Mouse (Mus musculus) frontal cortex, postnatal 25 days (tissue): ENCODE results near the gene Lrrn2.
A peak's percentile ranks its signal among the peaks of the same experiment; 100 is the strongest.

Experiments
- DNase-seq, 2 experiments: peaks; one replicate each; pipeline ENCODE4 v3.0.0; 2022; ENCODE audit warnings: low spot score in 2 of 2

The Lrrn2 gene

GRCm38 (mm10) chr1:132885701-132886100, 5.6 kb downstream of the Lrrn2 start:
- DNase-seq: no peak

- DNase-seq: no peak
Measured at GRCm38 (mm10) chr1:132886626-132887025, 6.6 kb downstream of the Lrrn2 start.

- no peak for DNase-seq
Measured at GRCm38 (mm10) chr1:132888811-132889210, 8.7 kb downstream of the Lrrn2 start.

GRCm38 (mm10) chr1:132890161-132890794, 10.2 kb downstream of the Lrrn2 start:
- DNase-seq: no peak

- no peak for DNase-seq
Measured at GRCm38 (mm10) chr1:132892065-132892464, 12.0 kb downstream of the Lrrn2 start.

GRCm38 (mm10) chr1:132893311-132894077, 13.4 kb downstream of the Lrrn2 start:
- peak; percentile 31 to 41 for DNase-seq

GRCm38 (mm10) chr1:132899029-132899428, 19.0 kb downstream of the Lrrn2 start:
- DNase-seq: no peak

GRCm38 (mm10) chr1:132899626-132900025, 19.6 kb downstream of the Lrrn2 start:
- no peak for DNase-seq

GRCm38 (mm10) chr1:132900945-132901344, 20.9 kb downstream of the Lrrn2 start:
- no peak for DNase-seq

GRCm38 (mm10) chr1:132903519-132903918, 23.4 kb downstream of the Lrrn2 start:
- DNase-seq: no peak

- DNase-seq: no peak
Measured at GRCm38 (mm10) chr1:132909090-132909489, 29.0 kb downstream of the Lrrn2 start.

GRCm38 (mm10) chr1:132909951-132910350, 29.9 kb downstream of the Lrrn2 start:
- DNase-seq: no peak

- DNase-seq: no peak
Measured at GRCm38 (mm10) chr1:132910414-132911041, 30.5 kb downstream of the Lrrn2 start.

GRCm38 (mm10) chr1:132915849-132916493, 35.9 kb downstream of the Lrrn2 start:
- peak in 1 of 2 experiments; percentile 52 for DNase-seq

GRCm38 (mm10) chr1:132917554-132917953, 37.5 kb downstream of the Lrrn2 start:
- DNase-seq: no peak

GRCm38 (mm10) chr1:132918117-132918680, 38.1 kb downstream of the Lrrn2 start:
- no peak for DNase-seq

- no peak for DNase-seq
Measured at GRCm38 (mm10) chr1:132919258-132919657, 39.2 kb downstream of the Lrrn2 start.

GRCm38 (mm10) chr1:132921071-132921470, 41.0 kb downstream of the Lrrn2 start:
- DNase-seq: no peak

GRCm38 (mm10) chr1:132922257-132922656, 42.2 kb downstream of the Lrrn2 start:
- DNase-seq: no peak

GRCm38 (mm10) chr1:132925270-132925669, 45.2 kb downstream of the Lrrn2 start:
- DNase-seq: no peak

GRCm38 (mm10) chr1:132928032-132928906, 48.2 kb downstream of the Lrrn2 start:
- DNase-seq: no peak
